In genomic region chr2:91729571-91729970, GRCm38 (mm10) we compare ENCODE assay signal across 8 mouse cellular contexts. TPM values are rescaled to one million over a fixed set of nuclear protein-coding genes. Genes with fewer than 3 reads are reported as not detected.
A peak's percentile ranks its signal among the peaks of the same experiment; 100 is the strongest.
DNase-seq lines count a peak whose midpoint lies in the region; ATAC-seq and TF ChIP-seq lines count a peak whose summit lies in the region.

No protein-coding gene starts in this region.

- no peak for TF ChIP-seq POLR2A in testis, adult 2 months (IDR thresholded peaks at IDR 0.05; ENCODE audit: control insufficient read depth, low read depth, low read length)

- H3K27me3 ChIP-seq in testis, adult 2 months (ENCODE audit: control insufficient read depth, insufficient read depth, low read length), result no peaks in the 10 kb centered on the region
- H3K27me3 ChIP-seq in liver, embryonic 13.5 days, result no peaks in the 10 kb centered on the region

- peaks cover 2% of the 10 kb centered on the region; the same call in 1 of the 2 replicates for H3K4me1 ChIP-seq in testis, adult 2 months (ENCODE audit: control insufficient read depth, insufficient read depth, low read length)
- peaks cover 26% of the 10 kb centered on the region for H3K4me1 ChIP-seq in liver, embryonic 13.5 days (replicated peaks)

- DNase-seq in gastrocnemius, adult 2 months, result no peak
- DNase-seq in gastrocnemius, adult 18-20 months (ENCODE audit: low spot score), result no peak
- no peak for DNase-seq in testis, postnatal 14 days (ENCODE audit: low spot score)
- no peak for DNase-seq in liver, embryonic 13.5 days
- no peak for DNase-seq in retina, postnatal 1 day
- no peak for DNase-seq in layer of hippocampus, postnatal 14 days (ENCODE audit: low spot score in 2 of 2)
- no peak for DNase-seq in right cerebral cortex, postnatal 36 days (ENCODE audit: low spot score in 2 of 2)

- H3K9me3 ChIP-seq in liver, embryonic 13.5 days (replicated peaks), result no peaks in the 10 kb centered on the region

- intact Hi-C loops in gastrocnemius, adult 2 months (cut with DNase I), result no loop called here

- H3K9ac ChIP-seq in liver, embryonic 13.5 days, result peak overlapping the region; percentile 93

- H3K36me3 ChIP-seq in testis, adult 2 months (ENCODE audit: control insufficient read depth, insufficient read depth, low read length), result no peaks in the 10 kb centered on the region
- no peaks in the 10 kb centered on the region for H3K36me3 ChIP-seq in liver, embryonic 13.5 days

- peak overlapping the region; percentile 96 for H3K4me3 ChIP-seq in gastrocnemius, adult 2 months
- H3K4me3 ChIP-seq in testis, adult 2 months (ENCODE audit: control insufficient read depth, low read depth, low read length), result peak overlapping the region; percentile 97
- peak overlapping the region; percentile 91 for H3K4me3 ChIP-seq in liver, embryonic 13.5 days (replicated peaks)

- H3K4me2 ChIP-seq in liver, embryonic 13.5 days, result peak overlapping the region; percentile 73

- no peak for TF ChIP-seq CTCF in gastrocnemius, adult 2 months (IDR thresholded peaks at IDR 0.05)
- no peak for TF ChIP-seq CTCF in testis, adult 2 months (IDR thresholded peaks at IDR 0.05; ENCODE audit: control insufficient read depth, insufficient read depth, insufficient replicate concordance, low read depth, low read length)

- peak overlapping the region; percentile 92 for H3K27ac ChIP-seq in gastrocnemius, adult 2 months
- H3K27ac ChIP-seq in testis, adult 2 months (ENCODE audit: control insufficient read depth, insufficient read depth, low read depth, low read length), result no peak overlapping the region
- peak overlapping the region; percentile 94; the same call in 1 of the 2 replicates for H3K27ac ChIP-seq in liver, embryonic 13.5 days

- 12% methylated on average over 4 of the region's 4 CpGs for WGBS in liver, embryonic 13.5 days (ENCODE audit: insufficient replicate concordance)

- no peak for ATAC-seq in liver, embryonic 13.5 days (ENCODE audit: low read depth)

RNA-seq across cellular contexts. Expression of gene Ambra1, which starts 0.4 kb away (rescaled TPM):
- 10 to 100 TPM; 16.7 to 18.1 TPM for total RNA-seq in gastrocnemius, adult 2 months (2021)
- 10 to 100 TPM; 14.3 to 17.0 TPM for total RNA-seq in gastrocnemius, adult 18-20 months (2021)
- 31.2 and 31.3 TPM in 2 replicates for polyA plus RNA-seq in testis, adult 2 months (2012; rRNA removed)
- polyA plus RNA-seq in liver, embryonic 13.5 days (2015; fragmentation: Nextera tagmentation; extraction: Ambion mirVana), result 4.6 and 5.8 TPM in 2 replicates
- total RNA-seq in layer of hippocampus, postnatal 14 days (2021), result 10 to 100 TPM; 45.5 to 49.1 TPM

RNA-seq across cellular contexts. Expression of gene Harbi1, which starts 18.9 kb away (rescaled TPM):
- 1 to 10 TPM; 4.9 to 5.6 TPM for total RNA-seq in gastrocnemius, adult 2 months (2021)
- total RNA-seq in gastrocnemius, adult 18-20 months (2021), result 1 to 10 TPM; 5.4 to 6.2 TPM
- 3.3 and 4.0 TPM in 2 replicates for polyA plus RNA-seq in testis, adult 2 months (2012; rRNA removed)
- polyA plus RNA-seq in liver, embryonic 13.5 days (2015; fragmentation: Nextera tagmentation; extraction: Ambion mirVana), result 8.0 and 8.5 TPM in 2 replicates
- 1 to 10 TPM; 7.5 to 8.5 TPM for total RNA-seq in layer of hippocampus, postnatal 14 days (2021)

RNA-seq across cellular contexts. Expression of gene Atg13, which starts 19.2 kb away (rescaled TPM):
- total RNA-seq in gastrocnemius, adult 2 months (2021), result 10 to 100 TPM; 32.2 to 36.2 TPM
- 10 to 100 TPM; 33.6 to 37.8 TPM for total RNA-seq in gastrocnemius, adult 18-20 months (2021)
- polyA plus RNA-seq in testis, adult 2 months (2012; rRNA removed), result 37.5 and 38.3 TPM in 2 replicates
- 10.6 and 12.5 TPM in 2 replicates for polyA plus RNA-seq in liver, embryonic 13.5 days (2015; fragmentation: Nextera tagmentation; extraction: Ambion mirVana)
- 10 to 100 TPM; 57.2 to 59.5 TPM for total RNA-seq in layer of hippocampus, postnatal 14 days (2021)
